Mouse (Mus musculus) MEL (cell line): Measurements from ENCODE around the gene Tie1. TPM values are rescaled to one million over a fixed set of nuclear protein-coding genes. Genes with fewer than 3 reads are reported as not detected.

Experiments
- DNase-seq: peaks from one replicate; pipeline ENCODE4 v3.0.0; 2011; ENCODE audit warnings: low read depth, low spot score
- H3K27ac ChIP-seq: 2 replicates; pipeline ENCODE4 v1.5.1; 2012; ENCODE audit warnings: low read depth, mild to moderate bottlenecking, control low read depth, low read length, moderate library complexity; ENCODE audit not compliant: control insufficient read depth
- H3K27me3 ChIP-seq, 2 experiments: fragments of 150-350 bp in 1 of 2; sonication (generic) in 1 of 2; 2 replicates each; pipeline ENCODE4 v1.6.1; 2012; ENCODE audit warnings: low read length in 2 of 2, mild to moderate bottlenecking in 2 of 2, improper control_type of control experiment in 1 of 2, moderate library complexity in 1 of 2; ENCODE audit not compliant: insufficient read depth in 2 of 2, control insufficient read depth in 1 of 2
- H3K36me3 ChIP-seq, 2 experiments: 2 replicates each; pipeline ENCODE4 v1.6.1; 2012 to 2014; ENCODE audit warnings: low read length in 2 of 2, improper control_type of control experiment in 1 of 2, inconsistent platforms in 1 of 2, mild to moderate bottlenecking in 1 of 2; ENCODE audit not compliant: insufficient read depth in 2 of 2, control insufficient read depth in 1 of 2
- H3K4me1 ChIP-seq, 2 experiments: fragments of 150-350 bp in 1 of 2; sonication (generic) in 1 of 2; 2 replicates each; pipeline ENCODE4 v1.6.1; 2012; ENCODE audit warnings: low read length in 2 of 2, improper control_type of control experiment in 1 of 2, mild to moderate bottlenecking in 1 of 2; ENCODE audit not compliant: insufficient read depth in 2 of 2, control insufficient read depth in 1 of 2
- H3K4me3 ChIP-seq, 2 experiments: fragments of 150-350 bp in 1 of 2; sonication (generic) in 1 of 2; 2 replicates each; pipeline ENCODE4 v1.5.1; 2012; ENCODE audit warnings: low read depth in 2 of 2, low read length in 2 of 2, mild to moderate bottlenecking in 2 of 2, moderate library complexity in 2 of 2, control low read depth in 1 of 2, improper control_type of control experiment in 1 of 2; ENCODE audit not compliant: control insufficient read depth in 1 of 2, insufficient read depth in 1 of 2
- H3K79me2 ChIP-seq: 2 replicates; pipeline ENCODE4 v1.6.1; 2012; ENCODE audit warnings: mild to moderate bottlenecking, low read length, moderate library complexity; ENCODE audit not compliant: control insufficient read depth, poor library complexity, insufficient read depth
- H3K9ac ChIP-seq: 2 replicates; pipeline ENCODE4 v1.6.1; 2012; ENCODE audit warnings: low read depth, mild to moderate bottlenecking, control low read depth, low read length, moderate library complexity; ENCODE audit not compliant: control insufficient read depth, poor library complexity, severe bottlenecking
- H3K9me3 ChIP-seq: fragments of 150-350 bp; sonication (generic); replicated peaks from 2 replicates; pipeline ENCODE4 v1.6.1; 2012; ENCODE audit warnings: mild to moderate bottlenecking, low read length, improper control_type of control experiment, moderate library complexity; ENCODE audit not compliant: insufficient read depth
- CHD2 ChIP-seq: IDR thresholded peaks from 2 replicates; pipeline ENCODE4 v1.6.1; 2011; ENCODE audit warnings: low read length, improper control_type of control experiment
- E2F4 ChIP-seq: IDR thresholded peaks from 2 replicates; pipeline ENCODE4 v1.6.1; 2011; ENCODE audit warnings: low read depth, low read length, improper control_type of control experiment, borderline replicate concordance
- EP300 ChIP-seq, 2 experiments: IDR thresholded peaks; 2 replicates each; pipeline ENCODE4 v1.6.1; 2011; ENCODE audit warnings: improper control_type of control experiment in 2 of 2, low read length in 2 of 2, low read depth in 1 of 2, mild to moderate bottlenecking in 1 of 2
- ETS1 ChIP-seq: IDR thresholded peaks from 2 replicates; pipeline ENCODE4 v1.6.1; 2012; ENCODE audit warnings: low read depth, mild to moderate bottlenecking, inconsistent platforms, low read length, improper control_type of control experiment, moderate library complexity
- GABPA ChIP-seq: IDR thresholded peaks from 2 replicates; pipeline ENCODE4 v1.6.1; 2012; ENCODE audit warnings: low read depth, mild to moderate bottlenecking, inconsistent platforms, low read length, improper control_type of control experiment, moderate library complexity
- KAT2A ChIP-seq: conservative IDR thresholded peaks from 2 replicates; pipeline ENCODE4 v1.6.1; 2012; ENCODE audit warnings: low read depth, low read length, improper control_type of control experiment, inconsistent platforms
- MAFK ChIP-seq: IDR thresholded peaks from 2 replicates; pipeline ENCODE4 v1.6.1; 2011; ENCODE audit warnings: low read depth, mild to moderate bottlenecking, low read length, improper control_type of control experiment, borderline replicate concordance
- MAX ChIP-seq: IDR thresholded peaks from 2 replicates; pipeline ENCODE4 v1.6.1; 2011; ENCODE audit warnings: low read length, improper control_type of control experiment
- MEF2A ChIP-seq: IDR thresholded peaks from 2 replicates; pipeline ENCODE4 v1.6.1; 2014; ENCODE audit warnings: low read depth, mild to moderate bottlenecking, inconsistent platforms, low read length, improper control_type of control experiment; ENCODE audit not compliant: poor library complexity, insufficient replicate concordance, severe bottlenecking; ENCODE audit errors: extremely low read depth
- MXI1 ChIP-seq: IDR thresholded peaks from 2 replicates; pipeline ENCODE4 v1.6.1; 2011; ENCODE audit warnings: mild to moderate bottlenecking, low read depth, low read length, improper control_type of control experiment
- MYB ChIP-seq: IDR thresholded peaks from 2 replicates; pipeline ENCODE4 v1.6.1; 2011; ENCODE audit warnings: mild to moderate bottlenecking, low read depth, low read length, improper control_type of control experiment
- MYC ChIP-seq: IDR thresholded peaks from 2 replicates; pipeline ENCODE4 v1.6.1; 2011; ENCODE audit warnings: low read depth, mild to moderate bottlenecking, low read length, improper control_type of control experiment, moderate library complexity
- NRF1 ChIP-seq: IDR thresholded peaks from 2 replicates; pipeline ENCODE4 v1.6.1; 2014; ENCODE audit warnings: low read depth, mild to moderate bottlenecking, inconsistent platforms, low read length, improper control_type of control experiment, moderate library complexity; ENCODE audit not compliant: poor library complexity, insufficient read depth, severe bottlenecking
- POLR2A ChIP-seq, 2 experiments: IDR thresholded peaks; 2 replicates each; pipeline ENCODE4 v1.6.1; 2011 to 2012; ENCODE audit warnings: low read length in 2 of 2, mild to moderate bottlenecking in 2 of 2, control low read depth in 1 of 2, improper control_type of control experiment in 1 of 2, low read depth in 1 of 2, moderate library complexity in 1 of 2; ENCODE audit not compliant: control insufficient read depth in 1 of 2, insufficient read depth in 1 of 2, poor library complexity in 1 of 2
- POLR2AphosphoS5 ChIP-seq: IDR thresholded peaks from 2 replicates; pipeline ENCODE4 v1.6.1; 2012; ENCODE audit warnings: low read depth, borderline replicate concordance, mild to moderate bottlenecking, inconsistent platforms, low read length, moderate library complexity, mixed read lengths
- RAD21 ChIP-seq: IDR thresholded peaks from 2 replicates; pipeline ENCODE4 v1.6.1; 2011; ENCODE audit warnings: mild to moderate bottlenecking, low read depth, low read length, improper control_type of control experiment
- SMC3 ChIP-seq: IDR thresholded peaks from 2 replicates; pipeline ENCODE4 v1.6.1; 2011; ENCODE audit warnings: low read depth, low read length, improper control_type of control experiment
- TAL1 ChIP-seq: IDR thresholded peaks from 2 replicates; pipeline ENCODE4 v1.6.1; 2012; ENCODE audit warnings: mild to moderate bottlenecking, inconsistent platforms, low read length, moderate library complexity, mixed read lengths
- TBP ChIP-seq: IDR thresholded peaks from 2 replicates; pipeline ENCODE4 v1.8.0; 2011; ENCODE audit warnings: low read depth, low read length, improper control_type of control experiment
- TCF12 ChIP-seq: IDR thresholded peaks from 2 replicates; pipeline ENCODE4 v1.6.1; 2014; ENCODE audit warnings: low read depth, mild to moderate bottlenecking, inconsistent platforms, low read length, improper control_type of control experiment, moderate library complexity
- USF1 ChIP-seq: IDR thresholded peaks from 2 replicates; pipeline ENCODE4 v1.6.1; 2014; ENCODE audit warnings: low read depth, mild to moderate bottlenecking, inconsistent platforms, low read length, improper control_type of control experiment, moderate library complexity
- ZC3H11A ChIP-seq: IDR thresholded peaks from 2 replicates; pipeline ENCODE4 v1.6.1; 2012; ENCODE audit warnings: low read depth, mild to moderate bottlenecking, inconsistent platforms, low read length, improper control_type of control experiment
- ZKSCAN1 ChIP-seq: IDR thresholded peaks from 2 replicates; pipeline ENCODE4 v1.6.1; 2012; ENCODE audit warnings: low read depth, mild to moderate bottlenecking, inconsistent platforms, low read length, improper control_type of control experiment, moderate library complexity
- ZNF384 ChIP-seq: IDR thresholded peaks from 2 replicates; pipeline ENCODE4 v1.6.1; 2012; ENCODE audit warnings: low read depth, mild to moderate bottlenecking, inconsistent platforms, low read length, improper control_type of control experiment
- polyA plus RNA-seq, 2 experiments: library from polyadenylated mRNA; stranded (reverse) in 1 of 2; unstranded in 1 of 2; fragments of >175 nt in 1 of 2; fragments of >200 nt in 1 of 2; gene quantifications; 2 replicates each; pipeline versions ENCODE4 v1.2.1 to v1.2.4; 2012; ENCODE audit warnings: low replicate concordance in 2 of 2, low read depth in 1 of 2; ENCODE audit not compliant: insufficient read length in 2 of 2, insufficient read depth in 1 of 2, missing spikeins in 1 of 2
- total RNA-seq: library from RNA; depleted of rRNA; stranded (reverse); fragments of 300-350 nt; gene quantifications from 2 replicates; pipeline ENCODE4 v1.2.3, GENCODE M21; 2012

The Tie1 gene
- total and polyA plus RNA-seq, 3 experiments = 0.03 TPM; not detected in 2

GRCm38 (mm10) chr4:118518208-118518607 is 28.3 kb upstream of the Tie1 start:
- TF ChIP-seq ZKSCAN1 (no peak), TCF12 (no peak), POLR2A (IDR thresholded peaks at IDR 0.05; ENCODE audit: control insufficient read depth in 1 of 2, insufficient read depth in 1 of 2, low read depth in 1 of 2, low read length in 2 of 2, poor library complexity in 1 of 2) (no peak), KAT2A (no peak), POLR2AphosphoS5 (no peak), MYC (no peak), ETS1 (no peak), USF1 (no peak), MYB (no peak), E2F4 (no peak), ZNF384 (no peak), ZC3H11A (no peak), MEF2A (no peak), CHD2 (no peak), MAFK (no peak), SMC3 (no peak), MXI1 (no peak), NRF1 (no peak), GABPA (no peak), RAD21 (no peak)
- H3K79me2 ChIP-seq = no peaks in the 10 kb centered on the region
- DNase-seq = no peak
- H3K36me3 ChIP-seq = no peaks in the 10 kb centered on the region
- H3K27ac ChIP-seq = no peak overlapping the region
- H3K27me3 ChIP-seq = peaks cover 4 to 7% of the 10 kb centered on the region in 2 experiments; a peak in 3 of 4 replicates
- no peak overlapping the region for H3K9ac ChIP-seq
- no peaks in the 10 kb centered on the region for H3K9me3 ChIP-seq
- no peak overlapping the region for H3K4me3 ChIP-seq
- no peaks in the 10 kb centered on the region for H3K4me1 ChIP-seq

DNA sequence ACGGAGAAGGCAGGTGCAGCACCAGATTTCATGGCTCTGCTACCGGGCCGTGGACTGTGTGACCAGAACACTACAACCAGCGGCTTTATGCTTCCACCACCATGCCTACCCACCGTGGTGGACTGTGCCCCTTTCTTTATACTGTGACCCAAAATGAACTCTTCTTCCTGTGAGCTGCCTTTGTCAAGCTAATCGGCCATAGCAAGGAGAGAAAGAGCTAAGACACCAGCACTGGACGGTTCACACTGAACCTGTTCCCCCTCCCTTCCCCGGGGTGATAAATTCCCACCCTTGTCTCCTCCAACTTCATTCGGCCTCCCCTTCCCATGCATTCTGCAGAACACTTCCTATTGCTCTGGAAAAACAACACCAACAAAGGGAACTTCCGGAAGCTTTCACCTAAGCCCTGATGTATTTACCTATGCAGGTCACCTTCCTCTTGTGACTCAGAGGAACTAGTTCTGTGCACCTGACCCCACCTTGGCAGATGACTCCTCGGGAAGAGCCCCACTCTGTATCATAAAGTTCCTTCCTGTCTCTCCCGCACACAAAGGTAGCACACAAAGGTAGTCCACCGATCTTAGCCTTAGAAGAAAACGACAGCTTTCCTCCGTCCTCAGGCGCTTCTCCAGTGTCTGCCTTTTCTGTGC is 27.8 kb upstream of the Tie1 start:
- H3K4me1 ChIP-seq = no peaks in the 10 kb centered on the region
- no peaks in the 10 kb centered on the region for H3K9me3 ChIP-seq
- no peaks in the 10 kb centered on the region for H3K36me3 ChIP-seq
- no peak for DNase-seq
- no peak overlapping the region for H3K4me3 ChIP-seq
- no peak overlapping the region for H3K27ac ChIP-seq
- no peak overlapping the region for H3K9ac ChIP-seq
- TF ChIP-seq EP300 (IDR thresholded peaks at IDR 0.05; ENCODE audit: low read depth in 1 of 2, low read length in 2 of 2) (no peak), MXI1 (no peak), TAL1 (no peak), TBP (no peak), MAX (no peak), E2F4 (no peak)
- H3K27me3 ChIP-seq = peaks cover 4 to 7% of the 10 kb centered on the region in 2 experiments; a peak in 3 of 4 replicates
- no peaks in the 10 kb centered on the region for H3K79me2 ChIP-seq
